ENCODE assay signal across 9 mouse cellular contexts in the genomic region with DNA sequence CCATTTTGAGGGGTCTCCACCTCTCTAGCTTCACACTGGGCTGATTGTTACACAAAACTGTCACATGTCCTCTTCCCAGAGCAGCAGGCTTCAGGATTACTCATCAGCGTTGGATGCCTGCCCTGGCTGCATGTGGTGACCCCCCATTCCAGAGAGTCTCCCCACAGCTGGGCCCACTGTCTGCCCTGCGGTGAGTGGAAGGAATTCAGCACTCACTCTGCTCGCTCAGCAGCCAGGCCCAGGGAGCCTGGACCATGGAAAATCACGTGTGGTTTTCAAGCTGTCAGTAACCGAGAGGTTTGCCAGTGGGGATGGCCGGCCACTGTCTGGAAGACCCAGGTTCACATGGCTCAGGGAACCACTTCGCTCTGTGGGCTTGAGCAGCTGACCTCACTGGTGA. TPM values are rescaled to one million over a fixed set of nuclear protein-coding genes. Genes with fewer than 3 reads are reported as not detected.
A peak's percentile ranks its signal among the peaks of the same experiment; 100 is the strongest.
DNase-seq lines count a peak whose midpoint lies in the region; ATAC-seq and TF ChIP-seq lines count a peak whose summit lies in the region.
"Had no signal": no experiment of that assay in that cellular context is flagged by ENCODE, and none has a peak within 500 bp of the region (broad histone marks: within the 10 kb centered on the region; RNA-seq: fewer than 3 reads in every experiment).

No protein-coding gene starts in this region.

- H3K4me3 ChIP-seq in forebrain, embryonic 10.5 days, result no peak overlapping the region
- H3K4me3 ChIP-seq in forebrain, embryonic 11.5 days (ENCODE audit: low read depth, low read length), result no peak overlapping the region
- H3K4me3 ChIP-seq in intestine, embryonic 16.5 days (ENCODE audit: low read length), result no peak overlapping the region
- H3K4me3 ChIP-seq in lung, embryonic 15.5 days, result no peak overlapping the region
- no peak overlapping the region for H3K4me3 ChIP-seq in thymus, adult 2 months (ENCODE audit: control insufficient read depth, insufficient read depth, low read length)
- H3K4me3 ChIP-seq: erythroblast, embryonic 14.5 days had no signal

- TF ChIP-seq POLR2A in thymus, adult 2 months (IDR thresholded peaks at IDR 0.05; ENCODE audit: control insufficient read depth, extremely low read depth, insufficient read depth, low read length, poor library complexity), result no peak

- peaks cover 7% of the 10 kb centered on the region for H3K4me1 ChIP-seq in forebrain, embryonic 10.5 days
- H3K4me1 ChIP-seq in forebrain, embryonic 11.5 days (replicated peaks; ENCODE audit: control insufficient read depth, insufficient read depth, low read length), result no peaks in the 10 kb centered on the region
- no peaks in the 10 kb centered on the region for H3K4me1 ChIP-seq in intestine, embryonic 16.5 days (ENCODE audit: control insufficient read depth, insufficient read depth, low read length)
- peaks cover 11% of the 10 kb centered on the region; the same call in 1 of the 2 replicates for H3K4me1 ChIP-seq in lung, embryonic 15.5 days
- peaks cover 15% of the 10 kb centered on the region for H3K4me1 ChIP-seq in thymus, adult 2 months (replicated peaks; ENCODE audit: control insufficient read depth, insufficient read depth, low read length)

- no peak for ATAC-seq in forebrain, embryonic 11.5 days (replicated peaks; ENCODE audit: low FRiP score)
- peak; percentile 46; the same call in 1 of the 2 replicates for ATAC-seq in intestine, embryonic 16.5 days
- peak; percentile 63; the same call in 1 of the 2 replicates for ATAC-seq in lung, embryonic 15.5 days (ENCODE audit: borderline replicate concordance, extremely low read depth, low FRiP score, low TSS enrichment)
- no peak for ATAC-seq in monocyte, adult 5-6 weeks (replicated peaks; ENCODE audit: insufficient number of reproducible peaks, low FRiP score, low TSS enrichment, poor library complexity, severe bottlenecking)

- intact Hi-C loops in gastrocnemius, postnatal 14 days (cut with DNase I; ENCODE audit: low total_unique reads), result no loop called here

- no peak for DNase-seq in forebrain, embryonic 10.5 days (ENCODE audit: extremely low spot score, low spot score)
- no peak for DNase-seq in forebrain, embryonic 11.5 days (ENCODE audit: low spot score)
- peak; percentile 98 for DNase-seq in Muller cell, postnatal 12 days (ENCODE audit: inconsistent ontology term)
- DNase-seq in gastrocnemius, postnatal 14 days, result peak; percentile 82
- no peak for DNase-seq in thymus, adult 2 months

- 0 out of 2 replicates have a peak overlapping the region, but pooled peaks have one; percentile 48 for H3K27ac ChIP-seq in forebrain, embryonic 10.5 days
- H3K27ac ChIP-seq in forebrain, embryonic 11.5 days (ENCODE audit: low read depth, low read length), result no peak overlapping the region
- H3K27ac ChIP-seq in intestine, embryonic 16.5 days (ENCODE audit: low read length), result no peak overlapping the region; the same call in 1 of the 2 replicates
- H3K27ac ChIP-seq in lung, embryonic 15.5 days, result no peak overlapping the region
- no peak overlapping the region for H3K27ac ChIP-seq in thymus, adult 2 months (ENCODE audit: control insufficient read depth, insufficient read depth, low read length)

- 0 out of 2 replicates have a peak, but pooled peaks cover 6% of the 10 kb centered on the region for H3K9me3 ChIP-seq in forebrain, embryonic 10.5 days
- H3K9me3 ChIP-seq in forebrain, embryonic 11.5 days (ENCODE audit: control insufficient read depth, low read length), result no peaks in the 10 kb centered on the region
- H3K9me3 ChIP-seq in intestine, embryonic 16.5 days (ENCODE audit: control insufficient read depth, low read length), result no peaks in the 10 kb centered on the region
- no peaks in the 10 kb centered on the region for H3K9me3 ChIP-seq in lung, embryonic 15.5 days

- TF ChIP-seq CTCF in thymus, adult 2 months (IDR thresholded peaks at IDR 0.05; ENCODE audit: borderline replicate concordance, control insufficient read depth, extremely low read depth, insufficient read depth, low read length, poor library complexity), result no peak

- no peak overlapping the region for H3K9ac ChIP-seq in forebrain, embryonic 11.5 days (ENCODE audit: low read length)
- no peak overlapping the region for H3K9ac ChIP-seq in intestine, embryonic 16.5 days (ENCODE audit: low read depth, low read length)
- H3K9ac ChIP-seq in lung, embryonic 15.5 days, result no peak overlapping the region

- H3K36me3 ChIP-seq in forebrain, embryonic 10.5 days (replicated peaks), result no peaks in the 10 kb centered on the region
- no peaks in the 10 kb centered on the region for H3K36me3 ChIP-seq in forebrain, embryonic 11.5 days (ENCODE audit: control insufficient read depth, insufficient read depth, low read length)
- no peaks in the 10 kb centered on the region for H3K36me3 ChIP-seq in intestine, embryonic 16.5 days (ENCODE audit: control insufficient read depth, insufficient read depth, low read length)
- no peaks in the 10 kb centered on the region for H3K36me3 ChIP-seq in lung, embryonic 15.5 days
- H3K36me3 ChIP-seq in thymus, adult 2 months (ENCODE audit: control insufficient read depth, insufficient read depth, low read length), result no peaks in the 10 kb centered on the region

- no peak overlapping the region for H3K4me2 ChIP-seq in forebrain, embryonic 11.5 days (ENCODE audit: low read depth, low read length, severe bottlenecking)
- H3K4me2 ChIP-seq in intestine, embryonic 16.5 days (ENCODE audit: low read depth, low read length), result no peak overlapping the region
- H3K4me2 ChIP-seq in lung, embryonic 15.5 days, result no peak overlapping the region

- WGBS in forebrain, embryonic 10.5 days, result 54% methylated on average over 7 of the region's 7 CpGs
- WGBS in forebrain, embryonic 11.5 days, result 44% methylated on average over 7 of the region's 7 CpGs
- 48% methylated on average over 7 of the region's 7 CpGs for WGBS in intestine, embryonic 16.5 days
- WGBS in lung, embryonic 15.5 days, result 30% methylated on average over 7 of the region's 7 CpGs
- 82% methylated on average over 7 of the region's 7 CpGs for WGBS in thymus, adult 2 months

- peaks cover 16% of the 10 kb centered on the region for H3K27me3 ChIP-seq in forebrain, embryonic 10.5 days (ENCODE audit: poor library complexity, severe bottlenecking)
- peaks cover 7% of the 10 kb centered on the region for H3K27me3 ChIP-seq in forebrain, embryonic 11.5 days (ENCODE audit: control insufficient read depth, insufficient read depth, low read length)
- no peaks in the 10 kb centered on the region for H3K27me3 ChIP-seq in intestine, embryonic 16.5 days (replicated peaks; ENCODE audit: control insufficient read depth, insufficient read depth, low read length)
- peaks cover 3% of the 10 kb centered on the region; the same call in 1 of the 2 replicates for H3K27me3 ChIP-seq in lung, embryonic 15.5 days
- no peaks in the 10 kb centered on the region; the same call in 1 of the 2 replicates for H3K27me3 ChIP-seq in thymus, adult 2 months (ENCODE audit: control insufficient read depth, insufficient read depth, low read length)

RNA-seq across cellular contexts. Expression of a gene that starts 5.8 kb away (rescaled TPM):
- polyA plus RNA-seq in forebrain, embryonic 10.5 days (2016; fragmentation: Nextera tagmentation; extraction: Ambion mirVana), result 8.0 and 8.8 TPM in 2 replicates
- 20.4 and 24.9 TPM in 2 replicates for polyA plus RNA-seq in forebrain, embryonic 11.5 days (2014; fragmentation: Nextera tagmentation; extraction: Ambion mirVana)
- 10 to 100 TPM; 30.0 to 33.4 TPM for total RNA-seq in gastrocnemius, postnatal 14 days (2021)
- 38.4 and 39.7 TPM in 2 replicates for polyA plus RNA-seq in intestine, embryonic 16.5 days (2015; fragmentation: Nextera tagmentation; extraction: Ambion mirVana)
- 31.3 and 37.6 TPM in 2 replicates for polyA plus RNA-seq in lung, embryonic 15.5 days (2015; fragmentation: Nextera tagmentation; extraction: Ambion mirVana)
- polyA plus RNA-seq in thymus, adult 2 months (2012; rRNA removed), result 18.5 and 22.9 TPM in 2 replicates
- total RNA-seq in monocyte, adult 5-6 weeks (2017), result not detected in 3 replicates

RNA-seq across cellular contexts. Expression of a gene that starts 18.1 kb away (rescaled TPM):
- polyA plus RNA-seq in forebrain, embryonic 10.5 days (2016; fragmentation: Nextera tagmentation; extraction: Ambion mirVana), result 10.1 and 10.6 TPM in 2 replicates
- polyA plus RNA-seq in forebrain, embryonic 11.5 days (2014; fragmentation: Nextera tagmentation; extraction: Ambion mirVana), result 8.8 and 8.9 TPM in 2 replicates
- total RNA-seq in gastrocnemius, postnatal 14 days (2021), result 1 to 10 TPM; 2.1 to 3.3 TPM
- 12.5 and 13.3 TPM in 2 replicates for polyA plus RNA-seq in intestine, embryonic 16.5 days (2015; fragmentation: Nextera tagmentation; extraction: Ambion mirVana)
- polyA plus RNA-seq in lung, embryonic 15.5 days (2015; fragmentation: Nextera tagmentation; extraction: Ambion mirVana), result 7.1 and 10.0 TPM in 2 replicates
- polyA plus RNA-seq in thymus, adult 2 months (2012; rRNA removed), result 56.8 and 63.9 TPM in 2 replicates
- total RNA-seq in monocyte, adult 5-6 weeks (2017), result 14.6 to 18.6 TPM (median 17.2 TPM) in 3 replicates

RNA-seq across cellular contexts. Expression of a gene that starts 22.2 kb away (rescaled TPM):
- 158 and 163 TPM in 2 replicates for polyA plus RNA-seq in forebrain, embryonic 10.5 days (2016; fragmentation: Nextera tagmentation; extraction: Ambion mirVana)
- polyA plus RNA-seq in forebrain, embryonic 11.5 days (2014; fragmentation: Nextera tagmentation; extraction: Ambion mirVana), result 130 TPM in 2 replicates
- total RNA-seq in gastrocnemius, postnatal 14 days (2021), result 10 to 100 TPM; 36.4 to 38.7 TPM
- 119 and 141 TPM in 2 replicates for polyA plus RNA-seq in intestine, embryonic 16.5 days (2015; fragmentation: Nextera tagmentation; extraction: Ambion mirVana)
- 149 and 160 TPM in 2 replicates for polyA plus RNA-seq in lung, embryonic 15.5 days (2015; fragmentation: Nextera tagmentation; extraction: Ambion mirVana)
- polyA plus RNA-seq in thymus, adult 2 months (2012; rRNA removed), result 309 and 345 TPM in 2 replicates
- 7.0 to 17.2 TPM (median 15.4 TPM) in 3 replicates for total RNA-seq in monocyte, adult 5-6 weeks (2017)

RNA-seq across cellular contexts. Expression of a gene that starts 42.7 kb away (rescaled TPM):
- 2.6 and 3.1 TPM in 2 replicates for polyA plus RNA-seq in forebrain, embryonic 10.5 days (2016; fragmentation: Nextera tagmentation; extraction: Ambion mirVana)
- 0.47 and 1.3 TPM in 2 replicates for polyA plus RNA-seq in forebrain, embryonic 11.5 days (2014; fragmentation: Nextera tagmentation; extraction: Ambion mirVana)
- not detected for total RNA-seq in gastrocnemius, postnatal 14 days (2021)
- 75.3 and 88.3 TPM in 2 replicates for polyA plus RNA-seq in intestine, embryonic 16.5 days (2015; fragmentation: Nextera tagmentation; extraction: Ambion mirVana)
- 273 and 720 TPM in 2 replicates for polyA plus RNA-seq in lung, embryonic 15.5 days (2015; fragmentation: Nextera tagmentation; extraction: Ambion mirVana)
- 19.3 and 68.0 TPM in 2 replicates for polyA plus RNA-seq in thymus, adult 2 months (2012; rRNA removed)
- total RNA-seq in monocyte, adult 5-6 weeks (2017), result not detected in 3 replicates

RNA-seq across cellular contexts. Expression of a gene that starts 52.4 kb away (rescaled TPM):
- 2.8 and 2.9 TPM in 2 replicates for polyA plus RNA-seq in forebrain, embryonic 10.5 days (2016; fragmentation: Nextera tagmentation; extraction: Ambion mirVana)
- polyA plus RNA-seq in forebrain, embryonic 11.5 days (2014; fragmentation: Nextera tagmentation; extraction: Ambion mirVana), result 5.3 and 6.5 TPM in 2 replicates
- total RNA-seq in gastrocnemius, postnatal 14 days (2021), result 1,000 to 10,000 TPM; 3,325 to 3,362 TPM
- 17.8 and 23.4 TPM in 2 replicates for polyA plus RNA-seq in intestine, embryonic 16.5 days (2015; fragmentation: Nextera tagmentation; extraction: Ambion mirVana)
- 29.6 and 49.3 TPM in 2 replicates for polyA plus RNA-seq in lung, embryonic 15.5 days (2015; fragmentation: Nextera tagmentation; extraction: Ambion mirVana)
- 11.1 and 38.2 TPM in 2 replicates for polyA plus RNA-seq in thymus, adult 2 months (2012; rRNA removed)
- 6.4 TPM in 1 of 3 replicates, not detected in the others for total RNA-seq in monocyte, adult 5-6 weeks (2017)
- polyA plus RNA-seq: erythroblast, embryonic 14.5 days had no signal

Comparison
In these comparisons a context has a peak if more than half of its experiments do, and no peak if none do; other contexts are left out.
1. DNase-seq: peak in Muller cell, postnatal 12 days (single experiment) and gastrocnemius, postnatal 14 days (single experiment); none in forebrain, embryonic 10.5 days (single experiment), forebrain, embryonic 11.5 days (single experiment) and thymus, adult 2 months (single experiment).
2. ATAC-seq: peak in intestine, embryonic 16.5 days (single experiment) and lung, embryonic 15.5 days (single experiment); none in forebrain, embryonic 11.5 days (single experiment) and monocyte, adult 5-6 weeks (single experiment).